Mouse (Mus musculus): ENCODE measurements around the gene Dock11.

The Dock11 gene

DNA sequence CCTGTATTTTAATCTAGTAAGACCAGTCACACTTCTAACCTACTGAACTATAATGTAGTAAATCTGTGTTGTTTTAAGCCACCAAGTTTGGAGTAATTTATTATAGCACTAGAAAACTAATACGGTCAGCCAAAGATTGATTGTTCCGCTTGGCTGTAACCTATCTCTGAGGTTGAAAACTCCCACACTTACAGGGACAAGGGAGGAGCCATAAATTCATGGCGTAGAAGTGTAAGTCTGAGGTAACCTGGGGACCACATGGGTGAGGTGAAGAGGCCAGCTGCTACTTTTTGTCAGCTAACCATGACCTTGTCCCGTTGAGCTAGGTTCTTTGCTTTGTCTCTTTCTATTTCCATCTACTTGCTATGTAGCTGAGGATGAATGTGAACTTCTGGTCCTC is 61.5 kb downstream of the Dock11 start:
- no peak for DNase-seq (ENCODE audit: extremely low spot score, low spot score)

DNA sequence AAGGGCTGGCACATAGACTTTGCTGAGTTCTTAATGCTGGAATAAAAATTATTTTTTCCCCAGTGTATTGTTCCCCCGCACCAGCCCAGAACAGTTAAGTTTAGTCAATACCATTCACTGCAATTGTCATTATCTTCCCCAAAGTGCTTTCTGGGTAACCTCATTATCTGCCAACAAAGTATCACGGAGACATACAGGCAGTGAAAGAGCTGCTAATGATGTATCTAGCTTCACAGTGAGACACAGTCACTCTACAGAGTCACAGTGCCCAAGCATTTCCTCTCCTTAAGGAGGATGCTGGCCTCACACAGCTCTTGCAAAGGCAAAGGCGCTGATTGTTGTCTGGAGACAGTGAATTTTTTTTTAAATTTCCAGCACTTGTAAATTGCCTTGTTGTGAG is 63.3 kb downstream of the Dock11 start:
- DNase-seq (ENCODE audit: extremely low spot score, low spot score), result no peak

- DNase-seq (ENCODE audit: extremely low spot score, low spot score), result no peak
Observed at GRCm38 (mm10) chrX:35952521-35953095, 64.0 kb downstream of the Dock11 start.

GRCm38 (mm10) chrX:35956236-35956635 is 67.6 kb downstream of the Dock11 start:
- no peak for DNase-seq (ENCODE audit: extremely low spot score, low spot score)

DNA sequence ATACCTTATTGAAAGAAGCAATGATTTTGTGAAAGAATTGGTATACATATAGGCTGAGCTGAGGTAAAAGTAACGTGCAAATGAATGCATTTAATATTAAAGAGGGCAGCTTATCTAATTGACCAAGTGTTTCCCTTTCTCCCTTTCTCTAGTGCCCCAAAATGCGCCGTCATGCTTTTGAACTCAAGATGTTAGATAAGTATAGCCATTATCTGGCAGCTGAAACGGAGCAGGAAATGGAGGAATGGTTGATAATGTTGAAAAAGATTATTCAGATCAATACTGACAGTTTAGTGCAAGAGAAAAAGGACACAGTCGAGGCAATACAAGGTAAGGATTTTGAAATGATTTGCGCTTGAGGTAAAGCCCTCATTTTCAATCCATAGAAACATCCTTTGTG is 74.5 kb downstream of the Dock11 start:
- DNase-seq (ENCODE audit: extremely low spot score, low spot score), result no peak

DNA sequence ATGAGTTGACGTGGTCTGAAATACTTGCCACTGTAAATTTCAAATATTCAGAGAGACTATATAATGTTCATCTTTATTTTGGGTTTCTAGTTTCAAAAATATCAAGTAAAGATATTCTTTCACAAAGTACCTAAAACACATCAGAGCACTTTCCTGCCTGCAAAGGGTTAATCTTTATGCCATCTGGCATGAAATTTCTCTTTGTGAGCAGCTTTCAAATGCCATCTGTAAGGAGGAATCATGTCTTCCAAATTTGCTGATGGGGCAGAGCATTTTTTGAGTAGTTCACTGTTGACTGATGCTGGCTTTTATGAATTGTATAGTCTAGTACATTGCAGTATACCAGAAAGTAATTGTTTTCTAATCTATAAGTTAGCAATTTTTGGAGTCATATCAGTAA is 80.6 kb downstream of the Dock11 start:
- no peak for DNase-seq (ENCODE audit: extremely low spot score, low spot score)

GRCm38 (mm10) chrX:35976657-35977056 is 88.0 kb downstream of the Dock11 start:
- DNase-seq (ENCODE audit: extremely low spot score, low spot score), result no peak

DNA sequence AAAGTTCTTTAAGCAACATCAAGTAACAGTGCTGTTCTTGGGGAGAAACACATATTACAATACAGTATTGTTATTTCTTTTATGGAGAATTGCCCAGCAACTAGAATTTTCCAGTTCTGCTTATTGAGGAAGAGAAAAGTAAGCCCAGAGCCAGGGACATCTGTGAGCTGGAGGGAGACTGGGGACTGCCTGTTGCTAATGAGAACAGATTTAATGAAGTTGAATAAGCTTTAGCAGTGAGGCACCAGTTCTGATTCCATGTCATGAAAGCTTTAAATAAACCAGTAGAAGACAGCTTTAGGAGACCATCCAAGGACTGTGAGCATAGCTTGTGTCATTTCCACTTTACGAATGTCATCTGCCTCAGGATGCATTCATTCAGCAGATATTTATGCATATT is 99.3 kb downstream of the Dock11 start:
- DNase-seq (ENCODE audit: extremely low spot score, low spot score), result no peak

DNA sequence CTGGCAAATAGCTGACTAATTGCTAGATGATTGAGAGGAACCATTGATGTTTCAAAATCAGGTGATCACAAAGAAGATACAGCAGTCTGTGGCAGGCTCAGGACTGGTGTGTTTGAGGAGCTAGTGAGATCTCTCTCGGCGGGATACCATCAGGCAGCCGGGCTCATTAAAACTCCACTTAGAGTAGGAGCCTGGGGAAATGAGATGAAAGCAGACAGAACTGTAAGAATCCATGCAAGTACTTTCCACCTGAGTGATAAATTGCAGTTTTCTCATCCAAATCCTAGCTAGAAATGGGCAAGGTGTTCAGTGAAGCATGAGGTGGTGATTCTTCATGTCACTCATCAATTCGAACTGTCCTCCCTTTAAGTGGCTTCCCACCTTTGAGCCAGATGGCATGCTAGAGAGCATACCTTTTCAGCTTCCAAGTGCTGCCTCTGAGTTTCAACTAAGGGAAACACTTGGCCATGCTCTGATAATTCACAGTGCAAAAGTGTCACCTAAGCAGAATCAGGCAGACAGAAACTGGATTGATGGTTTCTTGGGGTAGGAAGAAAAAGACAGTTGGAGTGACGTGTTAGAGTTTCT is 102.0 kb downstream of the Dock11 start:
- no peak for DNase-seq (ENCODE audit: extremely low spot score, low spot score)

GRCm38 (mm10) chrX:35994226-35994625 is 105.6 kb downstream of the Dock11 start:
- no peak for DNase-seq (ENCODE audit: extremely low spot score, low spot score)

GRCm38 (mm10) chrX:35997004-35997403 is 108.4 kb downstream of the Dock11 start:
- DNase-seq (ENCODE audit: extremely low spot score, low spot score), result no peak

DNA sequence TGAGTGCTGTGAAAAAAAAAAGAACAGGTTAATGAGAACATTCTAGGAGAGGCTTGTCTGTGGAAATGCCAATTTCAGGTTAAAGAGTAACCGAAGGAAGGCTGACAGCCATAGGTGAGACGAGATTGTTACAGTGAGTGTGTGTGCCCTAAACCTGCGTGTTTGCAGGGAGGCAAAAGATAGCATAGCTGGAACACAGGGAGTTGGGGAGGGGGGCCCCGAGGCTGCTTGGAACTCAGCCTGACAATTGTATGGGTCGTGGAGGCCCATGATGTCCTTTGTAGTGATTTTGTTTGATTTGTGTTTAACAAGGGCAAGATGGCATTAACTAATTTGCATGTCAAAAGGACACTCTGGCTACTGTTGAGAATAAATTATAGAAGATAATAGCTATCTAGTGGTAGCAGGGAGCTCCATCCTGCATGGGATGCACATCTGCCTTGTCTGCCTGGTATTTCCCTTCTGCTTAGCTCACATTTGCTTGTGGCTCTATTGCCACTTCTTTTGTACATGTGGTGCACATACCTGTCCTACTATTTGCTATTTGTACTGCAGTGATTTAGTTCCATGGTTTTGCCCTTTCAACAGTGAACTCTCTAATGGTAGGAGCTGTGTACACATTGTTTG is 109.3 kb downstream of the Dock11 start:
- no peak for DNase-seq (ENCODE audit: extremely low spot score, low spot score)

GRCm38 (mm10) chrX:36025651-36026050 is 137.0 kb downstream of the Dock11 start:
- DNase-seq (ENCODE audit: extremely low spot score, low spot score), result no peak

DNA sequence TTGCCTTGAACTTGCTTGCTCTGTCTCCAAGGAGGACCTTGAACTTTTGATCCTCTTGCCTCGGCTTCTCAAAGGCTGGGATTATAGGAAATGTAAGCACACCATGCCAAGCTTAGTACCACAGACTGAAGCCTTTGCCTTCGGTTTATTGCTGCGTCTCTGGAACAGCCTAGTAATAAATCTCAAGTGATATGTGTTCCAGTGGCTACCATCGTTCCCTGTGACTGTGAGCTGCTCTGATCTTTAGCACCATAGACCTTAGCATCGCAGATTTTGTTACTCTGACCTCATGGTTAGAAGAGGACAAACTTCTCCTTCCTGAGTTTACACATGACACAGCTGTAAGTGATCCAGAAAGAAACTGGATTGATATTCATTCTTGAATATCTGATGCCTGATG is 142.5 kb downstream of the Dock11 start:
- no peak for DNase-seq (ENCODE audit: extremely low spot score, low spot score)

- DNase-seq (ENCODE audit: extremely low spot score, low spot score), result no peak
Observed at GRCm38 (mm10) chrX:36034045-36034444, 145.4 kb downstream of the Dock11 start.

GRCm38 (mm10) chrX:36045731-36046130 is 157.1 kb downstream of the Dock11 start:
- no peak for DNase-seq (ENCODE audit: extremely low spot score, low spot score)

- no peak for DNase-seq (ENCODE audit: extremely low spot score, low spot score)
Observed at GRCm38 (mm10) chrX:36047451-36047850, 158.8 kb downstream of the Dock11 start.

DNA sequence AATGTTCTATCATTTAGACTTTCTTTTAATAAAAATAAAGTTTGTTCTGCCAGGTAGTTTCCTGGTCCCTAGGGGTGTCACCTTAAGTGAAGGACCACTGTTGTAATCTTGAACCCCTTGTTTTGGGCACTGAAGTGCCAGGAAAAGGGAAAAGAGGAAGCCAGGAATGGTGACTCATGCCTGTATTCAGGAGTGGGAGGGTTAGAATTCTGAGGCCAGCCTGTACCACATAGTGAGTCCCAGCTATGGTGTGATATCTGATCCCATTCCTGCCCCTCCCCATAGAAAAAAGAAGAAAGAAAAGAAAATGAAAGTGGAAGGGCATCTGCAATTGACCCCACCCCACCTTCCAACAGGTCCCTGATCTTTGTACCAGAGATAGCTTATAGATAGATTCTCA is 161.7 kb downstream of the Dock11 start:
- DNase-seq (ENCODE audit: extremely low spot score, low spot score), result no peak

- no peak for DNase-seq (ENCODE audit: extremely low spot score, low spot score)
Observed at GRCm38 (mm10) chrX:36073997-36074396, 185.4 kb downstream of the Dock11 start.

DNA sequence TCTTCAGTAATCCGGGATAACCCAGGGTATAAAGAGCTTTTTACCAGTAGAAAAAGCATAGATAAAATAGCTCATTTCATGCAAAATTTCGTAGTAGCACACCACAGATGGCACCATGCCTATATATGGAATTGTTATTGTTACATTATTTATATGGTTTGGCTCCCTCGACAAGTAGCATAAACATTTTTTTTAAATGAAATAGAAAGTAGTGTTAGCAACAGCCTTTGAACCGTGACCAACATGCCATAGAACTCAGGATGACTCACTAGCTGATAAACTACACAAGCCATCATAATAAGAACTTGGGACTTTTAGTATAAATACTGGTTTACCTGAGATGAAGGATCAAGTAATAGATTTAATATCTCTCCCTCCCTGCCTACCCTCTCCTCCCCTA is 188.5 kb downstream of the Dock11 start:
- DNase-seq (ENCODE audit: extremely low spot score, low spot score), result no peak

- DNase-seq (ENCODE audit: extremely low spot score, low spot score), result no peak
Observed at GRCm38 (mm10) chrX:36082917-36083316, 194.3 kb downstream of the Dock11 start.

GRCm38 (mm10) chrX:36088464-36089256 is 200.0 kb downstream of the Dock11 start:
- DNase-seq (ENCODE audit: extremely low spot score, low spot score), result no peak
